Mouse (Mus musculus) forebrain, embryonic 11.5 days (tissue): ENCODE results near the gene Smap1. TPM values are rescaled to one million over a fixed set of nuclear protein-coding genes. Genes with fewer than 3 reads are reported as not detected.

Source experiments
- ATAC-seq: fragments of 200-750 bp; cut with Nextera tagmentation; replicated peaks from 2 replicates; pipeline ENCODE4 v1.8.0; 2017; ENCODE audit warnings: moderate TSS enrichment; ENCODE audit not compliant: low FRiP score
- DNase-seq: peaks from one replicate; pipeline ENCODE4 v3.0.0-alpha.2; 2017; ENCODE audit warnings: low spot score
- H3K27ac ChIP-seq: fragments of 300-500 bp; sonication (generic); 2 replicates; pipeline ENCODE4 v1.5.1; 2014; ENCODE audit warnings: low read depth, low read length
- H3K27me3 ChIP-seq: fragments of 300-500 bp; sonication (generic); 2 replicates; pipeline ENCODE4 v1.6.1; 2014; ENCODE audit warnings: mild to moderate bottlenecking, low read length, mixed read lengths; ENCODE audit not compliant: control insufficient read depth, insufficient read depth
- H3K36me3 ChIP-seq: fragments of 300-500 bp; sonication (generic); 2 replicates; pipeline ENCODE4 v1.6.1; 2014; ENCODE audit warnings: mild to moderate bottlenecking, low read length, moderate library complexity, mixed read lengths; ENCODE audit not compliant: control insufficient read depth, insufficient read depth
- H3K4me1 ChIP-seq: fragments of 300-500 bp; sonication (generic); replicated peaks from 2 replicates; pipeline ENCODE4 v1.6.1; 2014; ENCODE audit warnings: low read length, mixed read lengths; ENCODE audit not compliant: control insufficient read depth, insufficient read depth
- H3K4me2 ChIP-seq: fragments of 300-500 bp; sonication (generic); 2 replicates; pipeline ENCODE4 v1.6.1; 2014; ENCODE audit warnings: low read depth, mild to moderate bottlenecking, low read length, moderate library complexity, mixed read lengths; ENCODE audit not compliant: severe bottlenecking
- H3K4me3 ChIP-seq: fragments of 300-500 bp; sonication (generic); 2 replicates; pipeline ENCODE4 v1.5.1; 2014; ENCODE audit warnings: low read depth, low read length
- H3K9ac ChIP-seq: fragments of 300-500 bp; sonication (generic); 2 replicates; pipeline ENCODE4 v1.6.1; 2014; ENCODE audit warnings: low read length
- H3K9me3 ChIP-seq: fragments of 300-500 bp; sonication (generic); 2 replicates; pipeline ENCODE4 v1.6.1; 2016; ENCODE audit warnings: low read length, mixed read lengths; ENCODE audit not compliant: control insufficient read depth
- WGBS: fragments of 180-500 bp; shearing (Covaris S2); extraction: QIAGEN DNeasy Blood & Tissue Kit; methylation state at CpG from one replicate; pipeline ENCODE4 v1.1.7; 2014; 5-methylcytosine and 5-hydroxymethylcytosine counted together
- polyA plus RNA-seq: library from polyadenylated mRNA; unstranded; fragments of >200 nt; fragmentation: Nextera tagmentation; extraction: Ambion mirVana; gene quantifications from 2 replicates; pipeline ENCODE4 v1.2.1, GENCODE M21; 2014

Gene Smap1
- polyA plus RNA-seq, 1 experiment from 2014 or later, result 55.0 TPM

DNA sequence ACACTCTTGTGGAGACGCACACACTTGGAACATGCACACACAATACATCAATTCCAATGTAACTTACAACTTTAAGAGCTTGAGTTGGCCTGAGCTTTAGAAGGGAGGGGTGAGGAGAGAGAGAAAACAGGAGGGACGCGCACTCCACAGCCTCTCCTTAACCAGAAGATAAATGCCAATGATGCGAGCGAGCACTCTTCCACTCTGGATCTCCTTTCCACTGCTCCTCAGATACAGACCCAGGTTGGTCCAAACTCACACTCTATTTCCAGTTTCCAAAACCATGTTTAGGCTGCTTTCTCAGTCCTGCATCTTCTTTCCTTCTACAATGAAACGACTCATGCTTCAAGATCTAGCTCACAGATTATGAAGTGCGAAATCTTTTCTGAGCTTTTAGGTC lies 56.6 kb downstream of the Smap1 start:
- WGBS, result 95% methylated on average over 7 of the region's 7 CpGs
- Histone ChIP-seq H3K36me3 (no peaks in the 10 kb centered on the region), H3K9me3 (no peaks in the 10 kb centered on the region), H3K9ac (no peak overlapping the region), H3K27ac (no peak overlapping the region), H3K4me3 (no peak overlapping the region), H3K4me2 (no peak overlapping the region), H3K4me1 (no peaks in the 10 kb centered on the region), H3K27me3 (no peaks in the 10 kb centered on the region)
- ATAC-seq (no peak), DNase-seq (no peak)

DNA sequence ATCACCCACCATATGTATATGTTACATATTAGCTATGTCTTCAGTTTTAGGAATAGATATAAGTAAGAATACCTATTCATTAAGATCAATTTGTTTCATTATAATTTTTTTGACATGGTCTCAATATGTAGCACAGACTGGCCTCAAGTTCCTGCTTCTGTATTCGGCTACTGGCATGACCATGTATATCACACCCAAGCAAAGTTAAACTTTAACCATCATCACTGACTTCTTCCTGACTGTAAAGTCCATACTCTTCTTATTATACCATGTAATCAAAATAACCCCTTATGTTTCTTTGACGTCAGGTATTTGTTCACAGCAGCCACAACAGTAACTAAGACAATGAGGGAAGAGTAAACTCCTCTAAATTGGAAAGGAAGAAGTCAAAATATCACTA lies 61.2 kb downstream of the Smap1 start:
- Histone ChIP-seq H3K4me1 (no peaks in the 10 kb centered on the region), H3K4me3 (no peak overlapping the region), H3K36me3 (no peaks in the 10 kb centered on the region), H3K4me2 (no peak overlapping the region), H3K27ac (no peak overlapping the region), H3K9ac (no peak overlapping the region), H3K27me3 (no peaks in the 10 kb centered on the region), H3K9me3 (no peaks in the 10 kb centered on the region)
- DNase-seq (no peak), ATAC-seq (no peak)
- WGBS, result 91% methylated on average over 2 of the region's 2 CpGs

DNA sequence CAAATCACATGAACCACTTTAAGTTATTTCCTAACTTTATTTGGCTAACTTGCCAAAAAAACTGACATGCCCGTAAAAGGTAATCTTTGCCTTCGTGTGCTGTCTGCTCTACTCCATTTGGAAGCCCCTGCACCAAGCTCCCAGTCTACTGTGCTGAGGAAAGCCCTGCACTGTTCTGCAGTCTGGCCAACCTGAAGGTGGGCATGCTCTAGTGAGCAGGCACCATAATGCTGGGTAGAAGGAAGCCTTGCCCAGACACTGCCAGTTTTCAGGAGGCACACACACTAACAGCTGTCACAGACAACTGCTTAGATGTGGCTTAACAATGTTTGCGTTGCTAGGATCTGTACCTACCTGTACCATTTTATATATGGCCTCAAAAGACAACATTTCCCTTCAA lies 66.5 kb downstream of the Smap1 start:
- no peaks in the 10 kb centered on the region for H3K9me3 ChIP-seq
- H3K9ac ChIP-seq, result no peak overlapping the region
- no peak overlapping the region for H3K4me2 ChIP-seq
- no peaks in the 10 kb centered on the region for H3K4me1 ChIP-seq
- ATAC-seq (no peak), DNase-seq (no peak)
- H3K36me3 ChIP-seq, result no peaks in the 10 kb centered on the region
- H3K27ac ChIP-seq, result no peak overlapping the region
- H3K27me3 ChIP-seq, result no peaks in the 10 kb centered on the region
- WGBS, result 90% methylated on average over 3 of the region's 3 CpGs
- no peak overlapping the region for H3K4me3 ChIP-seq

DNA sequence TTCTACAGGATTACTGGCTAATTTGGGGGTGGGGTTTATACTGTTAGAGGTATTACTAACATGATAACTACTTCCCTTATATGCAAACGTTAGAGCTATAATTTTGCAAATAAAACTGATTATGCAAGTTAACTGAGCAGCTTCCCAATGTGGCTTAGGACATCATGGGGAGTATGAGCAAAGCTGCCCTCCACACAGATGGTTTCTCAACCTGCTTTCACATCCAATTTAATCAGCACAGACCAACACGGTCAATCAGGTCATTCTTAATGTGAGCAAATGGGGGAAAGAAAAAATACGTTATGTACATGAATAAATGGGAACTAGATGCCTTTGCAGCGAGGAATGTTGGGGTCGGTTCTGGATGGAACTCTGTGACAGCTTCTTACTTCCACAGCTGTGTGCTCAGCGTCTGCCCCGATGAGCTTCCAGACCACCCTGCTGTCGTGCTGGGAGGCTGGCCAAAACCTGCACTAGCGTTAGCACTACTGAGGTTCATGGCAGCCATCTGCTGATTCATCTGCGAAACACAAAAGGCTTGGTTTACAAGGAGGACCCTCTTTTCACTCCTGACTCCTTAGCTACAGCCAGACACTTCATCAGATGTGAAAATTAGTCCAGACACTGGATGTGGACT lies 76.0 kb downstream of the Smap1 start:
- ATAC-seq, result no peak
- DNase-seq, result no peak
- H3K27ac ChIP-seq, result no peak overlapping the region
- no peaks in the 10 kb centered on the region for H3K4me1 ChIP-seq
- no peaks in the 10 kb centered on the region; the same call in 1 of the 2 replicates for H3K36me3 ChIP-seq
- H3K27me3 ChIP-seq, result no peaks in the 10 kb centered on the region
- no peaks in the 10 kb centered on the region for H3K9me3 ChIP-seq
- 86% methylated on average over 10 of the region's 10 CpGs for WGBS
- no peak overlapping the region for H3K4me2 ChIP-seq
- no peak overlapping the region for H3K4me3 ChIP-seq
- H3K9ac ChIP-seq, result no peak overlapping the region

DNA sequence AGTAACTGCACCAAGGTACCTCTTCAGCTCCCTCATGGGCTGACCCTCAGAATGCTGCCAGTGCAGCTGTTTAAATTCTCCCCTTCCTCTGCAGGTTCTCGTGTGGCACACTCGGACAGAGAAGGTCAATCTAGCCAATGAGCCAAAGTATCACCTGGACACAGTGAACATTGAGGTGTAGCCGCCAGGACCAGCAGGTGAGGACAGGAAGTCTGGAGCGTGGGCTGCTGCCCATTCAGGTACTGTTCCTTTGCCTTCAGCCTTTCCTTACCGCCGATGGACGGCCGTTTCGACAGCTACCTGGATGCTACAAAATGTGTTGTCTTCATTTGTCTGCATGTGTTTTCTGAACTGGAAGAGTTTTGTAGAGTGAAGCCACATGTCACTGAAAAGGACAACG lies 77.1 kb downstream of the Smap1 start:
- DNase-seq, result no peak
- H3K27ac ChIP-seq, result no peak overlapping the region
- H3K4me3 ChIP-seq, result no peak overlapping the region
- no peaks in the 10 kb centered on the region for H3K4me1 ChIP-seq
- H3K9ac ChIP-seq, result no peak overlapping the region
- H3K36me3 ChIP-seq, result no peaks in the 10 kb centered on the region; the same call in 1 of the 2 replicates
- H3K27me3 ChIP-seq, result no peaks in the 10 kb centered on the region
- 96% methylated on average over 10 of the region's 10 CpGs for WGBS
- no peaks in the 10 kb centered on the region for H3K9me3 ChIP-seq
- no peak overlapping the region for H3K4me2 ChIP-seq
- ATAC-seq, result no peak

DNA sequence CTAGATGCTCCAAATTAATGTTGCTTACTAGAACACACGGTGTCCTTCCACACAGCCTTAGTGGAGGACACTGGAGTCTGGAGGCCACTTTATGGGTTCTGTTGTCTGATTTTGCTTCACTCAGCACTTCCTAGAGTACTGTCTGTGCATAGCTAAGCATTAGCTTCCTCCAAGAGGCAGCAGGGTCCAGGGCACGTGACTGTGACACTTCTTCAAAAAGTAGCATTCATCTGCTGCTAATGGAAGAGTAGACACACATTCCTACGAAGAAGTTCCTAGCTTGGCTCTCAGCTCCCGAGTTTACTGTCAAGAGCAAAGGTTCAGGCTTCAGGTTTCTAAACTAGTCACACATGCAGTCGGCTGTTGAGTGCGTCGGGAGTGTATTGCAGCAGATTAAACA lies 78.3 kb downstream of the Smap1 start:
- ATAC-seq, result no peak
- H3K4me1 ChIP-seq, result no peaks in the 10 kb centered on the region
- H3K27me3 ChIP-seq, result no peaks in the 10 kb centered on the region
- no peak overlapping the region for H3K9ac ChIP-seq
- 93% methylated on average over 7 of the region's 7 CpGs for WGBS
- H3K4me2 ChIP-seq, result no peak overlapping the region
- H3K36me3 ChIP-seq, result no peaks in the 10 kb centered on the region; the same call in 1 of the 2 replicates
- no peak overlapping the region for H3K4me3 ChIP-seq
- no peak overlapping the region for H3K27ac ChIP-seq
- no peaks in the 10 kb centered on the region for H3K9me3 ChIP-seq
- no peak for DNase-seq

DNA sequence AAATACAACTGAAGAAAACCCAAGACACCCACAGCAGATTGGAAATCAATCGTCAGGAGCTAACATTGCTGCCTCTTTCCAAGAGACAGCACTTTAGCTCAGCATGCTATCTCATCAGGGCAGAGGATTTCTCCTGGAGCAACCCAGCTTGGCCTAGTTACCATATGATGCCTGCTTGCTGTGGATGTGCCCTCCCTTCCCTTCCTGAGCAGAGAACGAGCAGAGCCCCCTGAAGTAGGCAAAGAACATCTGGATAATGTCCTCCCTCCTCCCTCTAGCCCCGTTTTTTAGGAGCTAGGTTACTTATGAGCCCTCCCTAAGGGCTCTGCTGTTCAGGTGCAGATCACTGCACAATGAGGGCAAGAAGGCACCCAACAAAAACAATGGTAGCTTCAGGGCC lies 79.5 kb downstream of the Smap1 start:
- H3K9ac ChIP-seq, result no peak overlapping the region
- 65% methylated on average over 3 of the region's 3 CpGs for WGBS
- no peaks in the 10 kb centered on the region for H3K36me3 ChIP-seq

DNA sequence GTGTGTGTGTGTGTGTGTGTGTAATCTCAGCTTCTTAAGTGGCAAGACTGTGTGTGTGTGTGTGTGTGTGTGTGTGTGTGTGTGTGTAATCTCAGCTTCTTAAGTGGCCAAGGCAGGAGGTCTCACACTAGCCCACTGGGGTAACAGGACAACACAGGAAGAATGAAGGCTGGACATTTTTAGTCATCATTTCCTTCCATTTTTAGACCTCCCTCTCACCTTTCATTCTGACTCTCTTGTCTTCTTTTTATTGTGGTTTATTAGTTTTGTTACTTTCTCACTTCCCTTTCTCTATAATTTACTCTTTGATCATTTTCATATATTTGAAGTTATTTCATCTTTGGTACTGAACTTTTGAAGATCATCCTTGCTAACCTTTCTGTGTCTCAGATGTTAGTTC lies 81.2 kb downstream of the Smap1 start:
- DNase-seq (no peak), ATAC-seq (no peak)
- Histone ChIP-seq H3K27ac (no peak overlapping the region), H3K4me1 (no peaks in the 10 kb centered on the region), H3K4me3 (no peak overlapping the region), H3K9me3 (no peaks in the 10 kb centered on the region), H3K27me3 (no peaks in the 10 kb centered on the region), H3K9ac (no peak overlapping the region), H3K36me3 (no peaks in the 10 kb centered on the region), H3K4me2 (no peak overlapping the region)

More for the DNA sequence above, 79.5 kb downstream of the Smap1 start:
- DNase-seq, result no peak
- Histone ChIP-seq H3K4me1 (no peaks in the 10 kb centered on the region), H3K4me2 (no peak overlapping the region), H3K4me3 (no peak overlapping the region), H3K27ac (no peak overlapping the region), H3K27me3 (no peaks in the 10 kb centered on the region), H3K9me3 (no peaks in the 10 kb centered on the region)
- no peak for ATAC-seq

DNA sequence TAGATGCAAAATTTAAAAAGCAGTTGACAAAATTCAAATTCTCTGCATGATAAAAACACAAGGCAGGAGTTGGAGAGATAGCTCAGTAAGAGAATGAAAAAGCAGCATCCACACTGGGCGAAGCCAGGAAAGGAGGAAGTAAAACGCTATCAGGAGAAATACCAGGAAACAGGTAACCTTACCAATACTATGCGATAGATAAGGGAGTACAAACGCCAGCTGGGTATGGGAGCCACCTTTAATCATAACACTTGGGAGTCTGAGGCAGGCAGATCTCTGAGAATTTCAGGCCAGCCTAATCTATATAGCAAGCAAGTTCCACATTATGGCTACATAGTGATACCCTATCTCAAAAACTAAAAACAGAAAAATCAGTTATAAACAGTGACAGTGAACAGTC lies 85.5 kb downstream of the Smap1 start:
- DNase-seq, result no peak
- no peaks in the 10 kb centered on the region for H3K36me3 ChIP-seq
- H3K27me3 ChIP-seq, result no peaks in the 10 kb centered on the region
- H3K4me1 ChIP-seq, result no peaks in the 10 kb centered on the region
- no peak overlapping the region for H3K27ac ChIP-seq
- H3K4me2 ChIP-seq, result no peak overlapping the region
- H3K9ac ChIP-seq, result no peak overlapping the region
- H3K9me3 ChIP-seq, result no peaks in the 10 kb centered on the region
- WGBS, result 86% methylated on average over 4 of the region's 4 CpGs
- H3K4me3 ChIP-seq, result no peak overlapping the region
- no peak for ATAC-seq
